Comparison of ENCODE assay signal across 23 mouse cellular contexts in the genomic region with DNA sequence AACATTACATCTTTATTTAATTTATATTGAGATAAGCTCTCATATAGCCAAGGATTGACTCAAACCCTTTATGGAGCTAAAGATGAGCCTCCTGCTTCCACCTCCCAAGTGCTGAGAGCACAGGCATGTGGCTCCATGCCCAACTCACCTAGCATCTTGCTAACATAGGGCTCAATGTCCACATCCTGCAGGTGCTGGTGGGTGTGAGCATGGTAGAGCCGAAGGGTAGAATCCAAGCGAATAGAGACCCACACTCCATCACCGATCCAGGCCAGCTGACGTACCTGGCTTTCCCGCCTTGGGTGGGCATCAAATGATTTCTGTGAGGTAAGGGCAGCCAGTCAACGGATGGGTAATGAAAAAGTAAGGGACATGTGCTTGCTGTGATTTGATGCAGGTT. TPM values are rescaled to one million over a fixed set of nuclear protein-coding genes. Genes with fewer than 3 reads are reported as not detected.
DNase-seq lines count a peak whose midpoint lies in the region; TF ChIP-seq lines count a peak whose summit lies in the region.
"Had no signal": no experiment of that assay in that cellular context is flagged by ENCODE, and none has a peak within 500 bp of the region (broad histone marks: within the 10 kb centered on the region; RNA-seq: fewer than 3 reads in every experiment).

No protein-coding gene starts in this region.

- H3K27ac ChIP-seq in gastrocnemius, adult 2 months = no peak overlapping the region
- peak overlapping the region; percentile 3; the same call in 1 of the 2 replicates for H3K27ac ChIP-seq in left cerebral cortex, adult 2 months
- H3K27ac ChIP-seq: embryonic facial prominence, embryonic 15.5 days; hindbrain, embryonic 10.5 days; hindbrain, embryonic 13.5 days had no signal

- intact Hi-C loops in gastrocnemius, adult 2 months (cut with DNase I) = no loop called here
- intact Hi-C loops in left cerebral cortex, adult 2 months (cut with DNase I) = no loop called here

- H3ac ChIP-seq in myocyte (ENCODE audit: control insufficient read depth, insufficient read length) = no peak overlapping the region

- H3K4me3 ChIP-seq in gastrocnemius, adult 2 months = no peak overlapping the region
- no peak overlapping the region for H3K4me3 ChIP-seq in left cerebral cortex, adult 2 months
- no peak overlapping the region for H3K4me3 ChIP-seq in myocyte
- H3K4me3 ChIP-seq: embryonic facial prominence, embryonic 12.5 days; embryonic facial prominence, embryonic 15.5 days; hindbrain, embryonic 10.5 days; hindbrain, embryonic 13.5 days had no signal

- H3K27me3 ChIP-seq in myocyte (ENCODE audit: control insufficient read depth, insufficient read depth, insufficient read length) = no peaks in the 10 kb centered on the region
- H3K27me3 ChIP-seq: CH12.LX; embryonic facial prominence, embryonic 12.5 days; embryonic facial prominence, embryonic 15.5 days; hindbrain, embryonic 13.5 days; Patski had no signal

- DNase-seq in gastrocnemius, adult 2 months = peak; percentile 14
- DNase-seq in gastrocnemius, postnatal 4 days (ENCODE audit: low spot score in 2 of 2) = no peak
- peak; percentile 11 for DNase-seq in kidney, postnatal 10 days
- no peak for DNase-seq in kidney, adult 18-20 months
- DNase-seq in left cerebral cortex, adult 2 months (ENCODE audit: extremely low spot score in 1 of 2, low spot score in 2 of 2) = no peak
- DNase-seq in left cerebral cortex, adult 9 months (ENCODE audit: low spot score in 2 of 2) = no peak
- DNase-seq: adrenal gland, postnatal 10 days; adrenal gland, postnatal 36 days; B cell, adult 2 months; cerebellum, adult 9-11 months; cerebellum, postnatal 25 days; embryo, embryonic 11 days; forebrain, postnatal 0 days; gastrocnemius, postnatal 25 days; heart, postnatal 36 days had no signal

- H3K36me3 ChIP-seq in myocyte (ENCODE audit: control insufficient read depth, insufficient read depth) = peaks cover 24% of the 10 kb centered on the region

- no peak overlapping the region for H3K4me2 ChIP-seq in myocyte (ENCODE audit: low read depth)
- H3K4me2 ChIP-seq: embryonic facial prominence, embryonic 12.5 days; embryonic facial prominence, embryonic 15.5 days; heart, embryonic 11.5 days; hindbrain, embryonic 13.5 days had no signal

- no peak for TF ChIP-seq CTCF in gastrocnemius, adult 2 months (IDR thresholded peaks at IDR 0.05)
- no peak for TF ChIP-seq CTCF in left cerebral cortex, adult 2 months (IDR thresholded peaks at IDR 0.05)

- no peak for TF ChIP-seq POLR2A in myocyte (IDR thresholded peaks at IDR 0.05; ENCODE audit: insufficient read length, low read depth)

- H3K79me2 ChIP-seq in myocyte (ENCODE audit: control insufficient read depth, insufficient read depth) = no peaks in the 10 kb centered on the region

TF ChIP-seq in myocyte, 11 proteins besides CTCF, POLR2A, EP300 and RAD21:
- TF ChIP-seq POLR2AphosphoS2 (IDR thresholded peaks at IDR 0.05; ENCODE audit: insufficient read length, low read depth) = peak; percentile 12
- no peak for TF ChIP-seq MYOG (IDR thresholded peaks at IDR 0.05; ENCODE audit: control insufficient read depth in 1 of 3, insufficient read depth in 1 of 3, insufficient read length in 2 of 3, low read depth in 2 of 3)

RNA-seq across cellular contexts. Expression of gene Nme3, which starts 3.7 kb away (rescaled TPM):
- total RNA-seq in gastrocnemius, adult 2 months (2021) = 10 to 100 TPM; 10.2 to 13.1 TPM
- total RNA-seq in gastrocnemius, postnatal 4 days (2021) = 10 to 100 TPM; 10.3 to 14.5 TPM
- 10 to 100 TPM; 46.5 to 51.2 TPM for total RNA-seq in left cerebral cortex, adult 2 months (2021)
- polyA plus RNA-seq in myocyte (2012; fragmentation: generic; extraction: Trizol) = 23.7 TPM

RNA-seq across cellular contexts. Expression of gene Mrps34, which starts 5.1 kb away (rescaled TPM):
- total RNA-seq in gastrocnemius, adult 2 months (2021) = 10 to 100 TPM; 75.8 to 95.7 TPM
- total RNA-seq in gastrocnemius, postnatal 4 days (2021) = 10 to 100 TPM; 93.0 to 94.7 TPM
- 10 to 100 TPM; 67.6 to 72.1 TPM for total RNA-seq in left cerebral cortex, adult 2 months (2021)
- polyA plus RNA-seq in myocyte (2012; fragmentation: generic; extraction: Trizol) = 142 TPM

RNA-seq across cellular contexts. Expression of gene Eme2, which starts 5.1 kb away (rescaled TPM):
- total RNA-seq in gastrocnemius, adult 2 months (2021) = 10 to 100 TPM in 1 of 2 experiments, 1 to 10 TPM in 1; 9.3 to 10.9 TPM
- 10 to 100 TPM; 27.8 to 28.0 TPM for total RNA-seq in gastrocnemius, postnatal 4 days (2021)
- total RNA-seq in left cerebral cortex, adult 2 months (2021) = 10 to 100 TPM; 54.8 to 55.2 TPM
- 12.5 TPM for polyA plus RNA-seq in myocyte (2012; fragmentation: generic; extraction: Trizol)

RNA-seq across cellular contexts. Expression of gene Spsb3, which starts 13.6 kb away (rescaled TPM):
- total RNA-seq in gastrocnemius, adult 2 months (2021) = 10 to 100 TPM; 30.4 to 37.7 TPM
- total RNA-seq in gastrocnemius, postnatal 4 days (2021) = 10 to 100 TPM; 29.0 to 32.3 TPM
- total RNA-seq in left cerebral cortex, adult 2 months (2021) = 10 to 100 TPM; 58.6 to 63.3 TPM
- polyA plus RNA-seq in myocyte (2012; fragmentation: generic; extraction: Trizol) = 46.6 TPM

RNA-seq across cellular contexts. Expression of gene Nubp2, which starts 13.9 kb away (rescaled TPM):
- total RNA-seq in gastrocnemius, adult 2 months (2021) = 10 to 100 TPM; 10.5 to 11.3 TPM
- 10 to 100 TPM; 19.2 to 21.4 TPM for total RNA-seq in gastrocnemius, postnatal 4 days (2021)
- 10 to 100 TPM; 30.7 to 32.4 TPM for total RNA-seq in left cerebral cortex, adult 2 months (2021)
- 38.5 TPM for polyA plus RNA-seq in myocyte (2012; fragmentation: generic; extraction: Trizol)

Comparison
In these comparisons a context has a peak if more than half of its experiments do, and no peak if none do; other contexts are left out.
1. DNase-seq: peak in gastrocnemius, adult 2 months (single experiment) and kidney, postnatal 10 days (single experiment); none in gastrocnemius, postnatal 4 days (0 of 2), kidney, adult 18-20 months (single experiment), left cerebral cortex, adult 2 months (0 of 2) and left cerebral cortex, adult 9 months (0 of 2).